Mouse (Mus musculus) limb, embryonic 14.5 days (tissue): Measurements from ENCODE around the gene Ppfia3. TPM values are rescaled to one million over a fixed set of nuclear protein-coding genes. Genes with fewer than 3 reads are reported as not detected.

ENCODE experiments used
- ATAC-seq: fragments of 200-750 bp; cut with Nextera tagmentation; 2 replicates; pipeline ENCODE4 v1.8.0; 2017; ENCODE audit warnings: low read depth, moderate number of reproducible peaks, moderate TSS enrichment; ENCODE audit not compliant: low FRiP score
- DNase-seq: peaks from one replicate; pipeline ENCODE4 v3.0.0-alpha.2; 2015; ENCODE audit warnings: low spot score
- H3K27ac ChIP-seq: fragments of 300-500 bp; sonication (generic); replicated peaks from 2 replicates; pipeline ENCODE4 v1.5.1; 2014; ENCODE audit warnings: low read depth, mild to moderate bottlenecking, low read length, moderate library complexity, mixed read lengths
- H3K27me3 ChIP-seq: fragments of 300-500 bp; sonication (generic); 2 replicates; pipeline ENCODE4 v1.6.1; 2014; ENCODE audit warnings: low read length, mixed read lengths; ENCODE audit not compliant: control insufficient read depth, insufficient read depth
- H3K36me3 ChIP-seq: fragments of 300-500 bp; sonication (generic); 2 replicates; pipeline ENCODE4 v1.6.1; 2014; ENCODE audit warnings: mild to moderate bottlenecking, low read length, moderate library complexity, mixed read lengths; ENCODE audit not compliant: control insufficient read depth, insufficient read depth
- H3K4me1 ChIP-seq: fragments of 300-500 bp; sonication (generic); 2 replicates; pipeline ENCODE4 v1.6.1; 2014; ENCODE audit warnings: antibody characterized with exemption, low read length, mixed read lengths; ENCODE audit not compliant: control insufficient read depth, insufficient read depth
- H3K4me2 ChIP-seq: fragments of 300-500 bp; sonication (generic); replicated peaks from 2 replicates; pipeline ENCODE4 v1.6.1; 2014; ENCODE audit warnings: low read depth, mild to moderate bottlenecking, low read length, moderate library complexity; ENCODE audit not compliant: severe bottlenecking
- H3K4me3 ChIP-seq: fragments of 300-500 bp; sonication (generic); replicated peaks from 2 replicates; pipeline ENCODE4 v1.5.1; 2014; ENCODE audit warnings: low read length
- H3K9ac ChIP-seq: fragments of 300-500 bp; sonication (generic); 2 replicates; pipeline ENCODE4 v1.6.1; 2014; ENCODE audit warnings: mild to moderate bottlenecking, low read depth, low read length, moderate library complexity; ENCODE audit not compliant: severe bottlenecking
- H3K9me3 ChIP-seq: fragments of 300-500 bp; sonication (generic); 2 replicates; pipeline ENCODE4 v1.6.1; 2016; ENCODE audit warnings: low read length; ENCODE audit not compliant: control insufficient read depth
- POLR2A ChIP-seq: fragments of 200-500 bp; IDR thresholded peaks from 2 replicates; pipeline ENCODE4 v1.8.0; 2012; ENCODE audit warnings: inconsistent platforms, mild to moderate bottlenecking, moderate library complexity, borderline replicate concordance; ENCODE audit not compliant: insufficient read depth, insufficient read length; ENCODE audit errors: extremely low read depth
- WGBS: fragments of 180-500 bp; shearing (Covaris S2); extraction: QIAGEN DNeasy Blood & Tissue Kit; methylation state at CpG from one replicate; pipeline ENCODE4 v1.1.7; 2014; 5-methylcytosine and 5-hydroxymethylcytosine counted together
- polyA plus RNA-seq, 2 experiments: library from polyadenylated mRNA; depleted of rRNA in 1 of 2; stranded (reverse) in 1 of 2; unstranded in 1 of 2; fragments of >200 nt; fragmentation: Nextera tagmentation in 1 of 2; extraction: Ambion mirVana in 1 of 2; gene quantifications; 2 replicates each; pipeline versions ENCODE4 v1.2.1 to v1.2.3; 2012 to 2014

Gene Ppfia3
- polyA plus RNA-seq, 2 experiments, result 9.0 to 12.3 TPM

DNA sequence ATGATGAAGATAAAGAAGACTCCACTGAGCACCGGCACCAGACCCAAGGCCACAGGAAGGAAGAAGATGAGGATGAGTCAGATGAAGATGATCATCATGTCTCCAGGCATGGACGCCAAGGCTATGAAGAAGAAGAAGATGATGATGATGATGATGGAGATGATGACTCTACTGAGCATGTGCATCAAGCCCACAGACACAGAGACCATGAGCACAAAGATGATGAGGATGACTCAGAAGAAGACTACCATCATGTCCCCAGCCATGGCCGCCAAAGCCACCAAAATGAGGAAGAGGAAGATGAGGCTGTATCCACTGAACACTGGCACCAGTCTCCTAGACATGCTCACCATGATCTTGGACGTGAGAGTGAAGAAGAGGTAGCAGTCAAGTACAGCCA is 30.5 kb downstream of the Ppfia3 start:
- Histone ChIP-seq H3K4me1 (peaks cover 51% of the 10 kb centered on the region), H3K9me3 (no peaks in the 10 kb centered on the region), H3K9ac (no peak overlapping the region), H3K4me3 (no peak overlapping the region), H3K36me3 (no peaks in the 10 kb centered on the region), H3K4me2 (no peak overlapping the region), H3K27ac (no peak overlapping the region), H3K27me3 (no peaks in the 10 kb centered on the region)
- DNase-seq (no peak), ATAC-seq (no peak)
- WGBS, result 85% methylated on average over 4 of the region's 4 CpGs
- TF ChIP-seq POLR2A, result no peak

DNA sequence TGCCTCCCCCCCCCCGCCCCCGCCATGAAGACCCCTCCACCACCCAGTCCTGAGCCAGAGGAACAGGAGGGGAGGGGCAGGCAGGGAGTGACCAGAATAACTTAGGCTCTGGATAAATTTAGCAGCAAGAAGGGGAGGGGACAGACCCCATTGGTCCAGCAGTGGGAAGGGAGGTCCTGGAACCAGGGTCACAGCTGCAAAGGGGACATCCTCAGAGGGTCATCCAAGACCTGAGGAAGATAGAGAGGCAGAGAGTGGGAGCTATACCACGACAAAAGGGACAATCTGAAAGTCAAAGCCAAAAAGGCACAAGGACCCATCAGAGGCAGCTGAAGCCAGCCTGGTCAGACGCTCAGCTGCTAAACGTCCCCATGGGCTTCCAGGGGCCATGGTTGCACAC is 31.8 kb downstream of the Ppfia3 start, which contains the start of gene Hrc:
Hrc (plus strand) TSS at position 235 of the 400 bp plus-strand sequence.
- Histone ChIP-seq H3K36me3 (no peaks in the 10 kb centered on the region), H3K4me2 (peak within 1 kb of the TSS; percentile 86), H3K9me3 (no peaks in the 10 kb centered on the region), H3K4me1 (peaks cover 40% of the 10 kb centered on the region), H3K9ac (peak within 1 kb of the TSS; percentile 70; the same call in 1 of the 2 replicates), H3K27ac (peak within 1 kb of the TSS; percentile 2; the same call in 1 of the 2 replicates), H3K4me3 (peak within 1 kb of the TSS; percentile 77), H3K27me3 (no peaks in the 10 kb centered on the region)
- peak; percentile 12 for DNase-seq
- TF ChIP-seq POLR2A, result no peak
- WGBS, result 28% methylated on average over 5 of the region's 5 CpGs
- ATAC-seq, result peak; percentile 14; the same call in 1 of the 2 replicates

DNA sequence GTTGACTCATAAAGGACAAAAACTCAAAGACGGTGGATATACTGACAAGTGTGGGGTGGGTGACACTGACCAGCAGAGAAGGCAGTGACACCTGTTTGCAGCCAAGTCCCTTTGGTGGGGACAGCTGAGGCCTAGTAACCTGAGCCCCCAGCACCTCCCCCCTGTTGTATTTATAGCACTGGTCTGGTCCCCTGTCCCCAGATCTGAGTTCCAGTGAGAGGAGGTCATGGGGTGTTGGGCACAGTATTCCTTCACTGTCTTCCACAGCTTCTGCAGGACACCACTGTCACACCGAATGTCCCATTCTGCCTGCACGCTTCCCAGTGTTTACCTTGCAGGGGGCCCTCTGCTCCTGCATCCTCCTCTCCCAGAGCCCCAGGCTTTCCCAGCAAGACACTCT is 32.2 kb downstream of the Ppfia3 start:
- Histone ChIP-seq H3K27ac (0 out of 2 replicates have a peak overlapping the region, but pooled peaks have one; percentile 2), H3K36me3 (no peaks in the 10 kb centered on the region), H3K27me3 (no peaks in the 10 kb centered on the region), H3K9ac (no peak overlapping the region), H3K4me3 (no peak overlapping the region), H3K9me3 (no peaks in the 10 kb centered on the region), H3K4me1 (peaks cover 37% of the 10 kb centered on the region), H3K4me2 (no peak overlapping the region)
- DNase-seq (peak; percentile 49), ATAC-seq (peak; percentile 21; the same call in 1 of the 2 replicates)
- 27% methylated on average over 3 of the region's 3 CpGs for WGBS
- TF ChIP-seq POLR2A, result no peak

DNA sequence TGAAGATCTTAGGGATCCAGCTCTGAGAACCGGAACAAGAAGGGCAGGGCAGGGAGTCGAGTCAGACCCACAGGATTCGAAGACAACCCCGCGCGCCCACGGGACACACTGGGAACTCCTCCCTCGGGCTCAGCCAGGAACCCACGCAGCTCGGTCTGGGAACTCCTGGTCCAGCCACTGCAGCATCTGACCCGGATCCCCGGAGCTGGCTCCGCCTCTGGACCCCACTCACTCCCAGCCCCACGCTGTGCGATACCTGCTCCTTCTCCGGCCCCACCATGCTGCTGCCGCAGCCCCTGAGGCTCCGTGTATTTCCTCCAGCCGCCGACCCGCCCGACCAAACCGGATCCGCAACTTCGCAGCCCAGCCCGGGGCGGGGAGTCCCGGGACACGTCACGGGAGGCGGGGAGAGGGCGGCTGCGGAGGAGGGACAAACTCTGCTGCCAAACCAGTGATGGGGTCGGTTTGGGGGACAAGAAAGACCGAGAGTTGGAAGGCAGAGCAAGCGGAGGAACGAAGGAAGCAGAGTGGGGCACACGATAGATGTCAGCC is 33.3 kb downstream of the Ppfia3 start, which contains the start of gene Trpm4:
Trpm4 (minus strand) TSS at position 350 of the 552 bp plus-strand sequence.
- peak within 1 kb of the TSS; percentile 70 for H3K9ac ChIP-seq
- H3K36me3 ChIP-seq, result no peaks in the 10 kb centered on the region
- H3K4me2 ChIP-seq, result peak within 1 kb of the TSS; percentile 86
- H3K27me3 ChIP-seq, result no peaks in the 10 kb centered on the region
- peak; percentile 76; the same call in 1 of the 2 replicates for TF ChIP-seq POLR2A
- DNase-seq, result peak; percentile 88
- peak within 1 kb of the TSS; percentile 79 for H3K27ac ChIP-seq
- peak; percentile 84 for ATAC-seq
- 3% methylated on average over 35 of the region's 38 CpGs for WGBS
- no peaks in the 10 kb centered on the region for H3K9me3 ChIP-seq
- peaks cover 30% of the 10 kb centered on the region for H3K4me1 ChIP-seq
- peak within 1 kb of the TSS; percentile 77 for H3K4me3 ChIP-seq

DNA sequence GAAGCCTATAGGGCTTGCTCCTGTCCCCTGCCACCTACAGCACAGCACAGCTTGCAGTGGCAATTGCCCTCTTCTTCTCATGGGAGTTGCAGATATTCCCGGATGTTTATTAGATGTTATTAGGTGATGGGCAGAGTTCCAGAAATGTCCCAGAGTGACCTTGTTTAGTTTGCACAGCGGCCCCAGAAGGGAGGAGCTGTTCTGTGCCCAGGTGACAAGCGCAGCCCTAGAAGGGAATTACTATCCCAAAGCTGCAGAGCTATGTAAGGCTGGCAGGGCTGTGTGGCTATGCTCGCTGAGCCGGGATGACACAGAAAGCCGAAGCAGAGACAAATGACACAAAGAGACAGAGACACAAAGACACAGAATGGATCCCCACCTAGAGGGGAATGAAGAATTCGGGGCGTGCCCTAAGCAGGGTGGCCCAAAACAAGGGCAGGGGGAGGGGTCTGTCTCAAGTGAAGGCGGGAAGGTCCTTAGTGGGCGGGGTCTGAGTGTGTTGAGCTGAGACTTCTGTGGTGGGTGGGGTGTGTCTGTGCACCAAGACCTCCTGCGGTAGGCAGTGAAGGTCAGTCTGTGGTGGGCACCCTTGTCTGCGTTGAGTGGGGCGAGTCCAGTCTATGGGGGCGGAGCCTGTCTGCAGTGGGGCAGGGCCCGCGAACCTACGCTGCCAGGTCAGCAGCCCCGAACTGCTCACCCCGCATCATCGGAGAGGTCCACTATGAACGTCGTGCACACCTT is 34.0 kb downstream of the Ppfia3 start:
- TF ChIP-seq POLR2A, result no peak
- Histone ChIP-seq H3K36me3 (no peaks in the 10 kb centered on the region), H3K4me1 (peaks cover 23% of the 10 kb centered on the region), H3K27ac (peak overlapping the region; percentile 79), H3K4me2 (peak overlapping the region; percentile 86), H3K27me3 (no peaks in the 10 kb centered on the region), H3K9ac (peak overlapping the region; percentile 70), H3K9me3 (no peaks in the 10 kb centered on the region), H3K4me3 (peak overlapping the region; percentile 77)
- WGBS, result 4% methylated on average over 21 of the region's 22 CpGs
- ATAC-seq, result peak; percentile 55
- DNase-seq, result peak; percentile 73
